Mouse (Mus musculus): ENCODE results near the gene Myo1c.

Myo1c gene

GRCm38 (mm10) chr11:75650958-75651425 lies 688 bp downstream of the Myo1c start:
- DNase-seq = no peak

GRCm38 (mm10) chr11:75651426-75652221 lies 1.3 kb downstream of the Myo1c start:
- DNase-seq = peak; percentile 91

GRCm38 (mm10) chr11:75652222-75652941 lies 2.1 kb downstream of the Myo1c start:
- peak; percentile 79 for DNase-seq

GRCm38 (mm10) chr11:75652942-75653684 lies 2.8 kb downstream of the Myo1c start:
- DNase-seq = peak; percentile 62

- peak; percentile 93 for DNase-seq
Observed at GRCm38 (mm10) chr11:75653781-75654470, 3.6 kb downstream of the Myo1c start.

GRCm38 (mm10) chr11:75654471-75655390 lies 4.4 kb downstream of the Myo1c start:
- DNase-seq = no peak

- DNase-seq = peak; percentile 88
Observed at GRCm38 (mm10) chr11:75655621-75656545, 5.6 kb downstream of the Myo1c start.

- DNase-seq = no peak
Observed at GRCm38 (mm10) chr11:75656621-75657590, 6.6 kb downstream of the Myo1c start.

GRCm38 (mm10) chr11:75657841-75658240 lies 7.5 kb downstream of the Myo1c start:
- DNase-seq = no peak

- no peak for DNase-seq
Observed at GRCm38 (mm10) chr11:75658311-75658710, 8.0 kb downstream of the Myo1c start.

- DNase-seq = no peak
Observed at GRCm38 (mm10) chr11:75658996-75659750, 8.9 kb downstream of the Myo1c start.

GRCm38 (mm10) chr11:75660081-75660590 lies 9.8 kb downstream of the Myo1c start:
- no peak for DNase-seq

GRCm38 (mm10) chr11:75660941-75661800 lies 10.9 kb downstream of the Myo1c start:
- no peak for DNase-seq

GRCm38 (mm10) chr11:75662131-75662530 lies 11.8 kb downstream of the Myo1c start:
- no peak for DNase-seq

- DNase-seq = no peak
Observed at GRCm38 (mm10) chr11:75666296-75666695, 16.0 kb downstream of the Myo1c start.

- no peak for DNase-seq
Observed at GRCm38 (mm10) chr11:75668621-75669020, 18.3 kb downstream of the Myo1c start.

Data from kidney, postnatal 10 days (tissue).